Mouse (Mus musculus): ENCODE measurements at regions not wholly inside any gene's neighbourhood (a gene's known extent, or its start where the extent isn't known, plus 50 kb on each side); places are given as distances from the start of the nearest gene placed in this dataset.

DNA sequence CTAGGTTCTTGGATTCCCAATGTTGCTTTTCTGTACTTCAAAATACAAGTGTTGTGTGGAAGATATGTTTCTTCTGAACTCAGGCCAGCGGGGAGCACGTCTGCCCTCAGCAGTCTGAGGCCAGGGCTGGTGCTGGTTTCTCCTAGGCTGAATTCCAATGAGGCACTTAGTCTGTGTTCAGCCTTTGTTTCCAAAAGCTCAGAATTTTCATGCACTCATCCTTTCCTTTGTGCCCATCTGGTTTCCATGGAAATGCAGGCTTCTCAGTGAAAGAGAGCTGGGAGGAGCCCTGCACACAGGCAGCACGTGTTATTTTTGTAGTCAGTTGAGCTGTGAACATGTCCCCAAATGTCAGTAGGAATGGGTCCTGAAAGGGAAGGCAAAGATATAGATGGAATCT, 846.6 kb downstream of the Basp1 start:
- DNase-seq (ENCODE audit: low read depth, low spot score) = peak; percentile 1

DNA sequence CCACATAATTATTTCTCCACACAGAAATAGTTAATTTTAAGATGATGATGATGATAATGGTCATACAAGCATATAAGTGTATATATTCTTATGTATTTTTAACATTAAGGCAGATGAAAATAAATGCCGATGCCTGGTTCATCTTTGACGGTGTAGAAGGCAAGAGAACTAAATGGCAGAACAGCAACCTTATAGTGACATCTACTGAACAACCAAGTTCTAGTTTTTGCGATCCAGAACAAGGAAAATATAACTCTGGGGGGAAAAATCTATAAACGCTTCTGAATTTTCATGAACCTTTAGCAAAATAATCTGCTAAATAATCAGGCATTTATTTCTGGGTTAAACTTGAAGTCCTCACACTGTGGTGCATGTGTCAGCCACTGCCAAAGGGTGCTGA, 856.8 kb downstream of the Basp1 start:
- no peak for DNase-seq (ENCODE audit: low read depth, low spot score)
- in situ Hi-C loops (cut with MboI; ENCODE audit: low sequenced_read_pairs in 2 of 2, unreplicated experiment in 2 of 2) = no loop called here
- H3K36me3 ChIP-seq (ENCODE audit: control insufficient read depth, insufficient read depth, low read length, poor library complexity, severe bottlenecking) = no peaks in the 10 kb centered on the region
- no peak overlapping the region for H3K27ac ChIP-seq (ENCODE audit: insufficient read depth, low read depth, low read length, poor library complexity, severe bottlenecking)
- H3K4me1 ChIP-seq (ENCODE audit: control insufficient read depth in 2 of 2, insufficient read depth in 2 of 2, low read length in 2 of 2, poor library complexity in 1 of 2) = no peaks in the 10 kb centered on the region
- no peak overlapping the region for H3K4me3 ChIP-seq (ENCODE audit: insufficient read depth in 1 of 2, low read depth in 1 of 2, low read length in 2 of 2, poor library complexity in 1 of 2, severe bottlenecking in 1 of 2)
- H3K9me3 ChIP-seq (ENCODE audit: control insufficient read depth, insufficient read depth, low read depth, low read length) = no peaks in the 10 kb centered on the region
- TF ChIP-seq MAFK (IDR thresholded peaks at IDR 0.05; ENCODE audit: insufficient read depth, low read depth, low read length) (no peak), ZNF384 (IDR thresholded peaks at IDR 0.05; ENCODE audit: low read depth, low read length) (no peak), HCFC1 (IDR thresholded peaks at IDR 0.05; ENCODE audit: borderline replicate concordance, insufficient read depth, low read length) (no peak), ZC3H11A (IDR thresholded peaks at IDR 0.05; ENCODE audit: borderline replicate concordance, low read depth, low read length) (no peak)
- H3K9ac ChIP-seq (ENCODE audit: insufficient read depth, low read depth, low read length, poor library complexity, severe bottlenecking) = no peak overlapping the region

More for the DNA sequence above, 846.6 kb downstream of the Basp1 start:
- TF ChIP-seq ZNF384 (IDR thresholded peaks at IDR 0.05; ENCODE audit: low read depth, low read length) (no peak), MAFK (IDR thresholded peaks at IDR 0.05; ENCODE audit: insufficient read depth, low read depth, low read length) (no peak), HCFC1 (IDR thresholded peaks at IDR 0.05; ENCODE audit: borderline replicate concordance, insufficient read depth, low read length) (no peak), CHD2 (IDR thresholded peaks at IDR 0.05; ENCODE audit: low read depth, low read length) (no peak), ZC3H11A (IDR thresholded peaks at IDR 0.05; ENCODE audit: borderline replicate concordance, low read depth, low read length) (no peak)
- Histone ChIP-seq H3K36me3 (ENCODE audit: control insufficient read depth, insufficient read depth, low read length, poor library complexity, severe bottlenecking) (no peaks in the 10 kb centered on the region), H3K4me3 (ENCODE audit: insufficient read depth in 1 of 2, low read depth in 1 of 2, low read length in 2 of 2, poor library complexity in 1 of 2, severe bottlenecking in 1 of 2) (no peak overlapping the region), H3K4me1 (ENCODE audit: control insufficient read depth in 2 of 2, insufficient read depth in 2 of 2, low read length in 2 of 2, poor library complexity in 1 of 2) (no peaks in the 10 kb centered on the region), H3K9me3 (ENCODE audit: control insufficient read depth, insufficient read depth, low read depth, low read length) (no peaks in the 10 kb centered on the region), H3K9ac (ENCODE audit: insufficient read depth, low read depth, low read length, poor library complexity, severe bottlenecking) (no peak overlapping the region), H3K27ac (ENCODE audit: insufficient read depth, low read depth, low read length, poor library complexity, severe bottlenecking) (no peak overlapping the region)
- in situ Hi-C loops (cut with MboI; ENCODE audit: low sequenced_read_pairs in 2 of 2, unreplicated experiment in 2 of 2) = no loop called here

DNA sequence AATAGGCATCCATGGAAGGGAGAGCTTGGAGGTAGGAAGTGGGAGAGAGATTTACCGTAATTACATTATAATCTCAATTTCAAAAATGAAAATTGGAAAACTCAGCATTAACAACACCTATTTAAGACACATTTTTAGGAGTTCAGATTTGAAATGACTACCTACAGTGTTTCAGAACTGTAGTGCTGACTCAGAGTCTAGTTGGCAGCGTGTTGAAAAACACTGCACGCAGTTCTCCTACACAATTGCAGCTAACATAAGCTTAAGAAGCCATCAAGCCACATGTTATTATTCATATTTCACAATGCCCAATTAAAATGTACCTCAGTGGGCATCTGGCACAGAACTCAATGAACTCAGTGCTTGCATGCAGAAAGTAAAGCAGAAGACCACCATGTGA, 863.5 kb downstream of the Basp1 start:
- H3K27ac ChIP-seq (ENCODE audit: insufficient read depth, low read depth, low read length, poor library complexity, severe bottlenecking) = no peak overlapping the region
- H3K4me3 ChIP-seq (ENCODE audit: insufficient read depth in 1 of 2, low read depth in 1 of 2, low read length in 2 of 2, poor library complexity in 1 of 2, severe bottlenecking in 1 of 2) = no peak overlapping the region
- no peak overlapping the region for H3K9ac ChIP-seq (ENCODE audit: insufficient read depth, low read depth, low read length, poor library complexity, severe bottlenecking)
- H3K9me3 ChIP-seq (ENCODE audit: control insufficient read depth, insufficient read depth, low read depth, low read length) = no peaks in the 10 kb centered on the region
- no peak for DNase-seq (ENCODE audit: low read depth, low spot score)
- no peaks in the 10 kb centered on the region for H3K36me3 ChIP-seq (ENCODE audit: control insufficient read depth, insufficient read depth, low read length, poor library complexity, severe bottlenecking)
- TF ChIP-seq HCFC1 (IDR thresholded peaks at IDR 0.05; ENCODE audit: borderline replicate concordance, insufficient read depth, low read length) (no peak), MAFK (IDR thresholded peaks at IDR 0.05; ENCODE audit: insufficient read depth, low read depth, low read length) (no peak), CHD2 (IDR thresholded peaks at IDR 0.05; ENCODE audit: low read depth, low read length) (no peak), ZNF384 (IDR thresholded peaks at IDR 0.05; ENCODE audit: low read depth, low read length) (no peak), ZC3H11A (IDR thresholded peaks at IDR 0.05; ENCODE audit: borderline replicate concordance, low read depth, low read length) (no peak)
- H3K4me1 ChIP-seq (ENCODE audit: control insufficient read depth in 2 of 2, insufficient read depth in 2 of 2, low read length in 2 of 2, poor library complexity in 1 of 2) = no peaks in the 10 kb centered on the region
- in situ Hi-C loops (cut with MboI; ENCODE audit: low sequenced_read_pairs in 2 of 2, unreplicated experiment in 2 of 2) = no loop called here

DNA sequence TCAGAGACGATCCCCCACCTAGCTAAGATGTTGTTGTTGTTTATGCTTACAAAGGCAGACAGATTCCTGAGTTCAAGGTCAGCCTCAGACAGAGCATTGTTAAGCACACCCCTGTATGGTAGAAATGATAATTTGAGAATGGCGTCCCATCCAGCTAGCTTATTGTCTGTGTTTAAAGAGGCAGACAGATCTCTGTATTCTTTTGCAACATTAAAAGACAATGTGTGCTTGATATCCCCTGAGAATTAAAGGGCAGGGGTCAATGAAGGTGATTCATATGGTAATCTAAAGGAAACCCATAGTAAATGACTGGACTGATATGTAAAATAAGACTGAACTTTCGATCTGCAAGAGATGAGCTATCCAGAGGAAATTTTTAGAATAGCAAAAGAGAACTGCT, 883.5 kb downstream of the Basp1 start:
- DNase-seq (ENCODE audit: low read depth, low spot score) = no peak
- Histone ChIP-seq H3K4me3 (ENCODE audit: insufficient read depth in 1 of 2, low read depth in 1 of 2, low read length in 2 of 2, poor library complexity in 1 of 2, severe bottlenecking in 1 of 2) (no peak overlapping the region), H3K9ac (ENCODE audit: insufficient read depth, low read depth, low read length, poor library complexity, severe bottlenecking) (no peak overlapping the region), H3K36me3 (ENCODE audit: control insufficient read depth, insufficient read depth, low read length, poor library complexity, severe bottlenecking) (no peaks in the 10 kb centered on the region), H3K4me1 (ENCODE audit: control insufficient read depth in 2 of 2, insufficient read depth in 2 of 2, low read length in 2 of 2, poor library complexity in 1 of 2) (no peaks in the 10 kb centered on the region), H3K9me3 (ENCODE audit: control insufficient read depth, insufficient read depth, low read depth, low read length) (no peaks in the 10 kb centered on the region; the same call in 1 of the 2 replicates), H3K27ac (ENCODE audit: insufficient read depth, low read depth, low read length, poor library complexity, severe bottlenecking) (no peak overlapping the region)
- TF ChIP-seq MAFK (IDR thresholded peaks at IDR 0.05; ENCODE audit: insufficient read depth, low read depth, low read length) (no peak), HCFC1 (IDR thresholded peaks at IDR 0.05; ENCODE audit: borderline replicate concordance, insufficient read depth, low read length) (no peak), ZNF384 (IDR thresholded peaks at IDR 0.05; ENCODE audit: low read depth, low read length) (no peak), ZC3H11A (IDR thresholded peaks at IDR 0.05; ENCODE audit: borderline replicate concordance, low read depth, low read length) (no peak), CHD2 (IDR thresholded peaks at IDR 0.05; ENCODE audit: low read depth, low read length) (no peak)
- in situ Hi-C loops (cut with MboI; ENCODE audit: low sequenced_read_pairs in 2 of 2, unreplicated experiment in 2 of 2) = no loop called here

DNA sequence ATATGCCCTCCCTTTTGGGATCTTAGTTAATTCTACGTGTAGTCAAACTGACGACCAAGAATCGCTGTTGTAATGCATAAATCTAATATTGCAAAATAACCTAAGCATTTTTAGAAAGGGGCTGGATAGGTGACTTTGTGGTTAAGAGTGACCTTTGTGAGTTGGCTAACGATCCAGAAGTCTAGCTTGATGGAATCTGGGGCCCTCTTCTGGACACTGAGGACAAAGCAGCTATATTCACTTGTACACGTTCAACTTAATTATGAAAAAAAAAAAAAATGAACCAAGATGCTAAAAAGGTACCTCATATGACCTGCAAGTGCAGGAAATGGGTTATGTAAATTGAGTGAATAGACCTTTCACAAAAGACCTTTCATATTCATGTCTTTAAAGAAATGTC, 886.2 kb downstream of the Basp1 start:
- no peaks in the 10 kb centered on the region; the same call in 1 of the 2 replicates for H3K9me3 ChIP-seq (ENCODE audit: control insufficient read depth, insufficient read depth, low read depth, low read length)
- H3K9ac ChIP-seq (ENCODE audit: insufficient read depth, low read depth, low read length, poor library complexity, severe bottlenecking) = no peak overlapping the region
- no peaks in the 10 kb centered on the region for H3K36me3 ChIP-seq (ENCODE audit: control insufficient read depth, insufficient read depth, low read length, poor library complexity, severe bottlenecking)
- H3K27ac ChIP-seq (ENCODE audit: insufficient read depth, low read depth, low read length, poor library complexity, severe bottlenecking) = no peak overlapping the region
- no peak for TF ChIP-seq HCFC1 (IDR thresholded peaks at IDR 0.05; ENCODE audit: borderline replicate concordance, insufficient read depth, low read length)
- TF ChIP-seq ZC3H11A (IDR thresholded peaks at IDR 0.05; ENCODE audit: borderline replicate concordance, low read depth, low read length) = no peak
- H3K4me3 ChIP-seq (ENCODE audit: insufficient read depth in 1 of 2, low read depth in 1 of 2, low read length in 2 of 2, poor library complexity in 1 of 2, severe bottlenecking in 1 of 2) = no peak overlapping the region
- in situ Hi-C loops (cut with MboI; ENCODE audit: low sequenced_read_pairs in 2 of 2, unreplicated experiment in 2 of 2) = no loop called here
- no peaks in the 10 kb centered on the region for H3K4me1 ChIP-seq (ENCODE audit: control insufficient read depth in 2 of 2, insufficient read depth in 2 of 2, low read length in 2 of 2, poor library complexity in 1 of 2)
- no peak for DNase-seq (ENCODE audit: low read depth, low spot score)
